Mouse (Mus musculus): ENCODE measurements at regions not wholly inside any gene's neighbourhood (a gene's known extent, or its start where the extent isn't known, plus 50 kb on each side); places are given as distances from the start of the nearest gene placed in this dataset.

DNA sequence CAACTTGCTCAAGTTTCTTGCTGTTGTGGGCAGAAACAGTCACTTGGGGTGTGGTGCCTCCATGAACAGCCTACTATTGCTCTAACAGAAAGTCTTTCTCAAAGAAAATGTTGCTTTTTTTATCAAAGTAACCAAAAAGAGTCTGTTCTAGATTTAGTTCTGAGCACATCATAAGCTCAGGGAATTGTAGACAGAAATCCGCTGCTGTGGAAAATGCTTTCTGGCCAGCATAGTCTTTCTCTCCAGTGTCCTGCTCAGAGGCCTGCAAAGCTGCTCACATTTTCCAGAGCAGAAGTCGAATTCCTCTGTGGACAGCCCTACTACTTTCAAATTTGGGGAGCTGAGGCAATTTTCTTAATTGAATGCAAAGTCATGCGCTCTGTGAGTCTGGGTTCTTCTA, 63.3 kb upstream of the Xcl1 start:
- no peak for TF ChIP-seq CTCF (IDR thresholded peaks at IDR 0.05; ENCODE audit: low read depth)
- TF ChIP-seq EP300 (IDR thresholded peaks at IDR 0.05; ENCODE audit: low read depth) = no peak
